Mouse (Mus musculus) heart, embryonic 15.5 days (tissue): ENCODE measurements around the gene Nfkbie. TPM values are rescaled to one million over a fixed set of nuclear protein-coding genes. Genes with fewer than 3 reads are reported as not detected.

Experiments used
- ATAC-seq: fragments of 200-750 bp; cut with Nextera tagmentation; replicated peaks from 2 replicates; pipeline ENCODE4 v1.8.0; 2017; ENCODE audit warnings: low read depth, moderate TSS enrichment; ENCODE audit not compliant: insufficient number of reproducible peaks, insufficient read depth, low FRiP score
- H3K27ac ChIP-seq: fragments of 300-500 bp; sonication (generic); 2 replicates; pipeline ENCODE4 v1.5.1; 2015; ENCODE audit warnings: mild to moderate bottlenecking, inconsistent platforms
- H3K27me3 ChIP-seq: fragments of 300-500 bp; sonication (generic); 2 replicates; pipeline ENCODE4 v1.6.1; 2015; ENCODE audit warnings: inconsistent platforms
- H3K36me3 ChIP-seq: fragments of 300-500 bp; sonication (generic); 2 replicates; pipeline ENCODE4 v1.6.1; 2015; ENCODE audit warnings: mild to moderate bottlenecking, inconsistent platforms
- H3K4me1 ChIP-seq: fragments of 300-500 bp; sonication (generic); replicated peaks from 2 replicates; pipeline ENCODE4 v1.6.1; 2015; ENCODE audit warnings: inconsistent platforms
- H3K4me2 ChIP-seq: fragments of 300-500 bp; sonication (generic); 2 replicates; pipeline ENCODE4 v1.6.1; 2015; ENCODE audit warnings: inconsistent platforms, mild to moderate bottlenecking, moderate library complexity
- H3K4me3 ChIP-seq: fragments of 300-500 bp; sonication (generic); 2 replicates; pipeline ENCODE4 v1.5.1; 2015; ENCODE audit warnings: mild to moderate bottlenecking, inconsistent platforms
- H3K9ac ChIP-seq: fragments of 300-500 bp; sonication (generic); 2 replicates; pipeline ENCODE4 v1.6.1; 2015; ENCODE audit warnings: mild to moderate bottlenecking, inconsistent platforms
- H3K9me3 ChIP-seq: fragments of 300-500 bp; sonication (generic); replicated peaks from 2 replicates; pipeline ENCODE4 v1.6.1; 2016; ENCODE audit warnings: inconsistent platforms
- WGBS: fragments of 180-500 bp; shearing (Covaris S2); methylation state at CpG from one replicate; pipeline ENCODE4 v1.1.7; 2015; ENCODE audit warnings: mixed read lengths; 5-methylcytosine and 5-hydroxymethylcytosine counted together
- polyA plus RNA-seq: library from polyadenylated mRNA; unstranded; fragments of >200 nt; fragmentation: Nextera tagmentation; extraction: Ambion mirVana; gene quantifications from 2 replicates; pipeline ENCODE4 v1.2.1, GENCODE M21; 2015

The Nfkbie gene
- polyA plus RNA-seq, 1 experiment from 2014 or later = 3.0 TPM

GRCm38 (mm10) chr17:45520136-45520535 is 35.4 kb upstream of the Nfkbie start:
- no peak for ATAC-seq
- 86% methylated on average over 11 of the region's 11 CpGs for WGBS

DNA sequence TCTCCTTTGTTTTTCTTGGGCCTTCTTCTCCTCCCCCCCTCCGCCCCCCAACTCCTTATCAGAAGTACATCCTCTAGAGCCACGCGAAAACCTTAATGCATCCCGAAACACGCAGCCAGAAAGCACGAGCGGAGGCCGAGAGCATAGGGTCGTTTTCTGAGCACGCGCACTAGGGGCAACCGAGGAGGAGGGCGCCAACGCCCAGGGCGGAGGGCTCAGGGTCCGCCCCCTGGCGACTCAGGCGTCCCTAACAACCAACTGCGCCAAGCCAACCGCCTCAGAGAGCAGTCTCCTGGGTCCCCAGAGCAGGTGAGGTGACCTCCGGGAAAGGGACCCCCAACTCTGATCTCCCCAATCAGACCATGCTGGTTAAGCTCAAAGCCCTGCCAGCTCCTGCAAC is 32.2 kb upstream of the Nfkbie start, which contains the start of gene Tcte1:
Tcte1 (plus strand) TSS at position 172 of the 400 bp plus-strand sequence.
- H3K27ac ChIP-seq = no peak within 1 kb of the TSS
- H3K27me3 ChIP-seq = peaks cover 24% of the 10 kb centered on the region
- H3K36me3 ChIP-seq = no peaks in the 10 kb centered on the region; the same call in 1 of the 2 replicates
- peak within 1 kb of the TSS; percentile 81 for H3K4me2 ChIP-seq
- peak; percentile 48; the same call in 1 of the 2 replicates for ATAC-seq
- peaks cover 23% of the 10 kb centered on the region for H3K4me1 ChIP-seq
- no peaks in the 10 kb centered on the region for H3K9me3 ChIP-seq
- peak within 1 kb of the TSS; percentile 44 for H3K9ac ChIP-seq
- peak within 1 kb of the TSS; percentile 42 for H3K4me3 ChIP-seq
- WGBS = under 1% methylated on average over 21 of the region's 21 CpGs

More at GRCm38 (mm10) chr17:45520136-45520535, 35.4 kb upstream of the Nfkbie start:
- H3K27me3 ChIP-seq = peaks cover 11% of the 10 kb centered on the region; the same call in 1 of the 2 replicates
- H3K4me3 ChIP-seq = no peak overlapping the region
- H3K4me1 ChIP-seq = peaks cover 25% of the 10 kb centered on the region
- H3K4me2 ChIP-seq = no peak overlapping the region
- H3K9ac ChIP-seq = no peak overlapping the region
- no peaks in the 10 kb centered on the region for H3K9me3 ChIP-seq
- H3K36me3 ChIP-seq = peaks cover 5% of the 10 kb centered on the region; the same call in 1 of the 2 replicates
- H3K27ac ChIP-seq = no peak overlapping the region

- Histone ChIP-seq H3K9me3 (no peaks in the 10 kb centered on the region), H3K9ac (no peak overlapping the region), H3K36me3 (no peaks in the 10 kb centered on the region), H3K4me2 (no peak overlapping the region), H3K27me3 (peaks cover 37% of the 10 kb centered on the region), H3K4me1 (peaks cover 23% of the 10 kb centered on the region), H3K4me3 (no peak overlapping the region), H3K27ac (no peak overlapping the region)
- 76% methylated on average over 4 of the region's 4 CpGs for whole genome bisulfite sequencing
- ATAC-seq = no peak
These were observed 30.5 kb upstream of the Nfkbie start for GRCm38 (mm10) chr17:45524961-45525360.

GRCm38 (mm10) chr17:45526571-45526970 is 28.9 kb upstream of the Nfkbie start:
- peaks cover 15% of the 10 kb centered on the region for H3K4me1 ChIP-seq
- no peak overlapping the region for H3K27ac ChIP-seq
- H3K9me3 ChIP-seq = no peaks in the 10 kb centered on the region
- H3K9ac ChIP-seq = no peak overlapping the region
- 20% methylated on average over 5 of the region's 5 CpGs for WGBS
- H3K4me3 ChIP-seq = no peak overlapping the region
- H3K27me3 ChIP-seq = peaks cover 48% of the 10 kb centered on the region
- no peaks in the 10 kb centered on the region for H3K36me3 ChIP-seq
- no peak overlapping the region for H3K4me2 ChIP-seq
- ATAC-seq = no peak

DNA sequence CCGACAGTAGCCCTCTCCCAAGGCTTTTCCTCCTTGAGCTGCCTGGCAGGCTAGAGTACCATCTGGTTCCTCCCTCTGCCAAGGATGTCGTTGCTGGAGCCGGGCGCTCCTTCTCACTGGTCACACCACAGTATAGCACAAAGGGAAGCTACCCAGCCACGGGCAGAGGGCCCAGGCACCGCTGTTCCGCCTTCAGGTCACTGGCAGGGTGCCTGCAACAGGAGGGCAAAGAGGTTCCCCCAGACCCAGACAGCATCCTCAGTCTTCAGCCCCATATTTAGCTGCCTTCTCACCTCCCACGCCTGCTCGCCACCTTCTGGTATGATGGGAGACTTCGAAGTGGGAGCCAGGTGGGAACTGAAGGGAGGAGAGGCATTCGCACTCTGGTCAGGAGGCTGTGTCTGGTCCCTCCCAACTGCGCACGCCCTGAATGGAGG is 25.1 kb upstream of the Nfkbie start:
- peaks cover 70% of the 10 kb centered on the region for H3K27me3 ChIP-seq
- WGBS = 47% methylated on average over 13 of the region's 13 CpGs

GRCm38 (mm10) chr17:45532896-45533295 is 22.6 kb upstream of the Nfkbie start:
- no peaks in the 10 kb centered on the region for H3K9me3 ChIP-seq
- WGBS = 44% methylated on average over 15 of the region's 15 CpGs
- no peak overlapping the region for H3K4me3 ChIP-seq
- H3K36me3 ChIP-seq = no peaks in the 10 kb centered on the region
- H3K4me1 ChIP-seq = no peaks in the 10 kb centered on the region
- no peak overlapping the region for H3K9ac ChIP-seq
- no peak for ATAC-seq
- no peak overlapping the region for H3K27ac ChIP-seq
- no peak overlapping the region for H3K4me2 ChIP-seq
- peaks cover 88% of the 10 kb centered on the region for H3K27me3 ChIP-seq

More for the DNA sequence above, 25.1 kb upstream of the Nfkbie start:
- no peaks in the 10 kb centered on the region for H3K36me3 ChIP-seq
- peaks cover 2% of the 10 kb centered on the region; the same call in 1 of the 2 replicates for H3K4me1 ChIP-seq
- no peak overlapping the region for H3K4me3 ChIP-seq
- no peaks in the 10 kb centered on the region for H3K9me3 ChIP-seq
- H3K9ac ChIP-seq = no peak overlapping the region
- H3K4me2 ChIP-seq = no peak overlapping the region
- no peak overlapping the region for H3K27ac ChIP-seq
- ATAC-seq = no peak

DNA sequence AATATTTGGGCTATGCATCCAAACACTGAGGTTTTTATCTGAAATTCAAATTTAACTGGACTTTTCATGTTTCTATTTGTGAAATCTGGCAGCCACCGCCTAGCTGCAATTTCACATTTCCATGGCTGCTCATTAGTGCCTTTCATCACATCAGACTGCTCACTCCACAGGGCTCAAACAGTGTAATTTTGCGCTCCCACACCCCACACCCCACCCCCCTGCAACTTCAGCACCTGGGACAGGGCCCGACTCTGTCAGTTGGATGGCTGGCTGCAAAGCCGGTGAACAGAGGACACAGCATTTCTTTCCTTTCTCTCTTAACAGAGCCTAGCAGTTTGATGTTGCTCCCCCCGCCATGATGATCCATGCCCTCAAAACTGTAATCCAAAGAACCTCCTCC is 19.2 kb upstream of the Nfkbie start:
- no peak overlapping the region for H3K4me3 ChIP-seq
- H3K4me1 ChIP-seq = no peaks in the 10 kb centered on the region
- no peak for ATAC-seq
- H3K36me3 ChIP-seq = no peaks in the 10 kb centered on the region
- H3K4me2 ChIP-seq = no peak overlapping the region
- H3K27ac ChIP-seq = no peak overlapping the region
- H3K9me3 ChIP-seq = no peaks in the 10 kb centered on the region
- peaks cover 93% of the 10 kb centered on the region for H3K27me3 ChIP-seq
- whole genome bisulfite sequencing = 12% methylated on average over 5 of the region's 5 CpGs
- H3K9ac ChIP-seq = no peak overlapping the region

DNA sequence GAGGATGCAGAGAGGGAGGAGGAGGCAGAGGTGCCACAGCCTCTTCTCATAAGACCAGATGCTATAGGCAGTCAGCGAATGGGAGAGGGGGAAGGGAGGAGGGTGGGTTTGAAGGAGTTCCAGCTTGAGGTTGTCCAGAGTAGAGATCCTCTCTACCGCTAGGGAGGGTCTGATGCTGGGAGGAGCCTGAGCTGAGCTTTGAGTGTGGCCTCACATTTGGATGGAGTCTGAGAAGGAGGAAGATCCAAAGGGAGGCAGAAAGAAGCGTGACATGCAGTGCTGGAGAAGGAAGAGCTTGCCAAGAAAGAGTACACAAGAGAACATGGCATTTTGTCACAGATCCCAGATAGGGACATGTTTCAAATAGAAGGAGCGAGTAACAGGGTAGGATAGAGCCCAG is 17.1 kb upstream of the Nfkbie start:
- WGBS = 47% methylated on average over 4 of the region's 4 CpGs
- peaks cover 95% of the 10 kb centered on the region for H3K27me3 ChIP-seq
- no peaks in the 10 kb centered on the region for H3K9me3 ChIP-seq
- H3K4me2 ChIP-seq = no peak overlapping the region
- H3K27ac ChIP-seq = no peak overlapping the region
- no peak overlapping the region for H3K9ac ChIP-seq
- H3K4me3 ChIP-seq = no peak overlapping the region
- ATAC-seq = no peak
- no peaks in the 10 kb centered on the region for H3K4me1 ChIP-seq
- no peaks in the 10 kb centered on the region for H3K36me3 ChIP-seq

- no peaks in the 10 kb centered on the region for H3K36me3 ChIP-seq
- WGBS = 71% methylated on average over 21 of the region's 21 CpGs
- H3K27ac ChIP-seq = no peak overlapping the region
- no peaks in the 10 kb centered on the region for H3K9me3 ChIP-seq
- no peak for ATAC-seq
- peaks cover 98% of the 10 kb centered on the region for H3K27me3 ChIP-seq
- peaks cover 7% of the 10 kb centered on the region for H3K4me1 ChIP-seq
- H3K4me2 ChIP-seq = no peak overlapping the region
- H3K9ac ChIP-seq = no peak overlapping the region
- no peak overlapping the region for H3K4me3 ChIP-seq
These were observed 15.8 kb upstream of the Nfkbie start for GRCm38 (mm10) chr17:45539664-45540063.

DNA sequence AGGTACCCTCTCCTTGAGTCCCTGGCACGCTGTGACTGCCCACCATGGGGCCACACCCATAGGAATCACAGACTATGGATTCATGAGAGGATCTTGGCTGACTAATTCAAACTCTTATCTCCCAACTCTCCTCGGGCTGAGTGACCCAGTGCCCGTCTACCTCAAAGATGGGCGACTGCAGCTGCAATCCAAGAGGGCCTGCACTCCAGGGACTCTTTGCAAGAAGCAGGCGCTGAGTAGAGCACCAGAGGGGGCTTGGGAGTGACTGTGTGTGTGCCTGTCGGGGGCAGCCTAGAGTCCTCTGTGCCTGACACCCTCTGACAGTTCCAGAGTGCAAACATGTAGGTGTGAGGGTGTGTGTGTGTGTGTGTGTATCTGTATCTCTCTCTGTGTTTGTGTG is 13.4 kb upstream of the Nfkbie start:
- Histone ChIP-seq H3K36me3 (no peaks in the 10 kb centered on the region), H3K9ac (no peak overlapping the region), H3K27ac (no peak overlapping the region), H3K4me1 (peaks cover 20% of the 10 kb centered on the region), H3K4me2 (no peak overlapping the region), H3K4me3 (no peak overlapping the region), H3K27me3 (peaks cover 98% of the 10 kb centered on the region), H3K9me3 (no peaks in the 10 kb centered on the region)
- WGBS = 22% methylated on average over 6 of the region's 6 CpGs
- ATAC-seq = no peak

- Histone ChIP-seq H3K4me2 (no peak overlapping the region), H3K27me3 (peaks cover 98% of the 10 kb centered on the region), H3K9ac (no peak overlapping the region), H3K36me3 (no peaks in the 10 kb centered on the region), H3K9me3 (no peaks in the 10 kb centered on the region), H3K27ac (no peak overlapping the region), H3K4me3 (no peak overlapping the region), H3K4me1 (peaks cover 20% of the 10 kb centered on the region)
- 66% methylated on average over 2 of the region's 2 CpGs for WGBS
- ATAC-seq = no peak
These were observed 12.8 kb upstream of the Nfkbie start for GRCm38 (mm10) chr17:45542705-45543104.

DNA sequence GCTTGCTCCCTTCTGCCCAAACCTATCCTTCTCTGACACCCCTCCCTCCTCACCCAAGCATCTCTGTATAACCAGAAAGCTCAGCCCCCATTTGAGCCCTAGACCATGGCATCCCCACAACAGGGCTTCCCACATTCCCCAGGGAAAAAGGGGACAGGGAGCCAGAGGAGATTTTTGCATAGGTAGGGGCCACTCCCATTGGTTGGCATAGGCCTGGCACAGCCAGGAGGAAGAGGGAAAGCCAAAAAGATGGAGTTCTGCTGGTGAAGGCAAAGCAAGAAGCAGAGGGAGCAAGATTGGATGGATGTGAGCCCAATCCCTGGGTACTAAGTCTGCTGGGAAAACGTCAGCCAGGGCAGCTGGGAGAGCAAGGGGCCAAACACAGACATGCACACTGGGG is 12.4 kb upstream of the Nfkbie start:
- no peak for ATAC-seq
- 48% methylated on average over 1 of the region's 1 CpGs for WGBS

More for the DNA sequence above, 12.4 kb upstream of the Nfkbie start:
- H3K4me3 ChIP-seq = no peak overlapping the region
- no peak overlapping the region for H3K4me2 ChIP-seq
- H3K27me3 ChIP-seq = peaks cover 98% of the 10 kb centered on the region
- no peak overlapping the region for H3K9ac ChIP-seq
- no peaks in the 10 kb centered on the region for H3K36me3 ChIP-seq
- peaks cover 20% of the 10 kb centered on the region for H3K4me1 ChIP-seq
- no peaks in the 10 kb centered on the region for H3K9me3 ChIP-seq
- no peak overlapping the region for H3K27ac ChIP-seq
